In the genomic region with DNA sequence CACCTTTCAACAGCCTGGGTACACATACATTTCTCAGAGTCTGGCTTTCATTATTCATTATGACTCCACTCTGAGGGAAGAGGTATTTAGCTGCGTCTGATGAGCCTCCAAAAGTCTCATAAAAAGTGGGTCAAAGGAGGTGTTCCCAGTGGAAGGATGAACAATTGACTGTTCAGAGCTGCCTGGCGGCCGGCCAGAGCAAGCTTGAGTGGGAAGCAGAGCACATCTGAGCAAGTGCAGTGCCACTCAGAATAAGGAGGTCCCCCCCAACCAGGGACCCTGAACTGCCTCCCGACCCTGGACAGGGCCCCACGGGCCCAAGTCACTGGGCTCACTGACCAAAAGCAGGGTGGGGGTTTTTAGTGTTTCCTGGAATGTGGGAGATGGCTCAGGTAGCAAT, we compare ENCODE assay signal across 8 mouse cellular contexts.
DNase-seq lines count a peak whose midpoint lies in the region; ATAC-seq lines count a peak whose summit lies in the region.

No protein-coding gene starts in this region.

- ATAC-seq in cerebellum, adult (ENCODE audit: insufficient number of reproducible peaks, low FRiP score, low TSS enrichment): no peak
- peak; percentile 39; the same call in 1 of the 2 replicates for ATAC-seq in lung, embryonic 16.5 days (ENCODE audit: low read depth)

- no peak overlapping the region for H3K27ac ChIP-seq in lung, embryonic 16.5 days (ENCODE audit: low read length)

- H3K4me1 ChIP-seq in lung, embryonic 16.5 days (replicated peaks; ENCODE audit: control insufficient read depth, insufficient read depth, low read length): peaks cover 13% of the 10 kb centered on the region

- H3K4me3 ChIP-seq in lung, embryonic 16.5 days (ENCODE audit: low read length): no peak overlapping the region

- no peaks in the 10 kb centered on the region for H3K9me3 ChIP-seq in lung, embryonic 16.5 days (ENCODE audit: control insufficient read depth, low read length)

- peak; percentile 30 to 48 for DNase-seq in cerebellum, adult 18-20 months
- no peak for DNase-seq in lung, postnatal 10 days
- peak; percentile 35 to 44 for DNase-seq in layer of hippocampus, postnatal 10 days (ENCODE audit: low spot score in 2 of 2)
- peak; percentile 67 to 73 for DNase-seq in right cerebral cortex, adult 2 months (ENCODE audit: low spot score in 2 of 2)
- DNase-seq in urinary bladder, adult 18-20 months (ENCODE audit: low spot score in 2 of 2): no peak
- no peak for DNase-seq in urinary bladder, postnatal 4 days (ENCODE audit: low spot score in 2 of 2)

- H3K9ac ChIP-seq in lung, embryonic 16.5 days (ENCODE audit: low read length): no peak overlapping the region

- 29% methylated on average over 5 of the region's 5 CpGs for WGBS in lung, embryonic 16.5 days

- no peaks in the 10 kb centered on the region for H3K27me3 ChIP-seq in lung, embryonic 16.5 days (ENCODE audit: control insufficient read depth, insufficient read depth, low read depth, low read length)

- no peak overlapping the region for H3K4me2 ChIP-seq in lung, embryonic 16.5 days (ENCODE audit: low read depth, low read length)

- no peaks in the 10 kb centered on the region for H3K36me3 ChIP-seq in lung, embryonic 16.5 days (ENCODE audit: control insufficient read depth, insufficient read depth, low read length)

Comparison
In these comparisons a context has a peak if more than half of its experiments do, and no peak if none do; other contexts are left out.
1. DNase-seq: peak in cerebellum, adult 18-20 months (2 of 2), layer of hippocampus, postnatal 10 days (2 of 2) and right cerebral cortex, adult 2 months (2 of 2); none in lung, postnatal 10 days (single experiment), urinary bladder, adult 18-20 months (0 of 2) and urinary bladder, postnatal 4 days (0 of 2).